Mouse (Mus musculus) CH12.LX (cell line): Measurements from ENCODE around the gene Srms. TPM values are rescaled to one million over a fixed set of nuclear protein-coding genes. Genes with fewer than 3 reads are reported as not detected.

Experiments used
- DNase-seq: peaks from one replicate; pipeline ENCODE4 v3.0.0-alpha.2; 2013; ENCODE audit errors: extremely low read depth
- H3K27ac ChIP-seq: 2 replicates; pipeline ENCODE4 v1.5.1; 2012; ENCODE audit warnings: low read depth, mild to moderate bottlenecking, control low read depth, moderate library complexity; ENCODE audit not compliant: insufficient read depth
- H3K27me3 ChIP-seq: replicated peaks from 2 replicates; pipeline ENCODE3; 2012; ENCODE audit warnings: inconsistent platforms
- H3K36me3 ChIP-seq, 2 experiments: replicated peaks in 1 of 2; 2 replicates each; pipeline versions ENCODE3 to v1.6.1; 2012; ENCODE audit warnings: inconsistent platforms in 1 of 2, low read length in 1 of 2, mild to moderate bottlenecking in 1 of 2, mixed read lengths in 1 of 2, moderate library complexity in 1 of 2; ENCODE audit not compliant: control insufficient read depth in 1 of 2, insufficient read depth in 1 of 2
- H3K4me1 ChIP-seq, 2 experiments: 2 replicates each; pipeline ENCODE4 v1.6.1; 2012; ENCODE audit warnings: inconsistent platforms in 1 of 2, moderate library complexity in 1 of 2; ENCODE audit not compliant: insufficient read depth in 2 of 2, control insufficient read depth in 1 of 2
- H3K4me2 ChIP-seq: 2 replicates; pipeline ENCODE4 v1.6.1; 2012; ENCODE audit warnings: low read depth, mild to moderate bottlenecking, control low read depth; ENCODE audit not compliant: poor library complexity, insufficient read depth, severe bottlenecking
- H3K4me3 ChIP-seq, 3 experiments: fragments of 150-350 bp in 1 of 3; sonication (generic) in 1 of 3; replicated peaks in 1 of 3; 2 replicates each; pipeline versions ENCODE3 to v1.5.1; 2011 to 2012; ENCODE audit warnings: low read depth in 2 of 3, low read length in 2 of 3, mild to moderate bottlenecking in 2 of 3, moderate library complexity in 2 of 3, control low read depth in 1 of 3, improper control_type of control experiment in 1 of 3, inconsistent platforms in 1 of 3, mixed read lengths in 1 of 3; ENCODE audit not compliant: poor library complexity in 1 of 3
- H3K79me2 ChIP-seq: replicated peaks from 2 replicates; pipeline ENCODE4 v1.6.1; 2012; ENCODE audit warnings: mild to moderate bottlenecking, moderate library complexity; ENCODE audit not compliant: control insufficient read depth, poor library complexity, insufficient read depth, severe bottlenecking; ENCODE audit errors: extremely low read depth
- H3K9ac ChIP-seq: 2 replicates; pipeline ENCODE4 v1.6.1; 2012; ENCODE audit warnings: low read depth, mild to moderate bottlenecking, control low read depth, moderate library complexity; ENCODE audit not compliant: insufficient read depth
- H3K9me3 ChIP-seq: replicated peaks from 2 replicates; pipeline ENCODE3; 2012; ENCODE audit warnings: low read length, inconsistent platforms, mixed read lengths
- BHLHE40 ChIP-seq: IDR thresholded peaks from 2 replicates; pipeline ENCODE4 v1.6.1; 2011; ENCODE audit warnings: mild to moderate bottlenecking, low read depth, low read length, improper control_type of control experiment
- CHD2 ChIP-seq: IDR thresholded peaks from 2 replicates; pipeline ENCODE4 v1.6.1; 2011; ENCODE audit warnings: low read length, improper control_type of control experiment
- E2F4 ChIP-seq: IDR thresholded peaks from 2 replicates; pipeline ENCODE4 v1.6.1; 2011; ENCODE audit warnings: low read depth, low read length, improper control_type of control experiment; ENCODE audit not compliant: insufficient replicate concordance
- EP300 ChIP-seq: IDR thresholded peaks from 2 replicates; pipeline ENCODE4 v1.6.1; 2011; ENCODE audit warnings: low read length, improper control_type of control experiment
- HCFC1 ChIP-seq: IDR thresholded peaks from 2 replicates; pipeline ENCODE4 v1.6.1; 2012; ENCODE audit warnings: low read depth, mild to moderate bottlenecking, inconsistent platforms, low read length, improper control_type of control experiment
- IRF4 ChIP-seq: IDR thresholded peaks from 2 replicates; pipeline ENCODE4 v1.6.1; 2014; ENCODE audit warnings: low read depth, mild to moderate bottlenecking, inconsistent platforms, low read length, improper control_type of control experiment
- MEF2A ChIP-seq: IDR thresholded peaks from 2 replicates; pipeline ENCODE4 v1.6.1; 2014; ENCODE audit warnings: low read depth, mild to moderate bottlenecking, inconsistent platforms, low read length, improper control_type of control experiment, borderline replicate concordance
- MYC ChIP-seq: IDR thresholded peaks from 2 replicates; pipeline ENCODE4 v1.6.1; 2011; ENCODE audit warnings: low read depth, mild to moderate bottlenecking, improper control_type of control experiment, low read length
- NELFE ChIP-seq: IDR thresholded peaks from 2 replicates; pipeline ENCODE4 v1.6.1; 2011; ENCODE audit warnings: low read depth, low read length, improper control_type of control experiment
- POLR2AphosphoS2 ChIP-seq: IDR thresholded peaks from 2 replicates; pipeline ENCODE4 v1.6.1; 2011; ENCODE audit warnings: low read depth, low read length, improper control_type of control experiment
- RCOR1 ChIP-seq: conservative IDR thresholded peaks from 2 replicates; pipeline ENCODE4 v1.6.1; 2012; ENCODE audit warnings: low read depth, mild to moderate bottlenecking, inconsistent platforms, low read length, improper control_type of control experiment
- SIN3A ChIP-seq: IDR thresholded peaks from 2 replicates; pipeline ENCODE4 v1.6.1; 2012; ENCODE audit warnings: low read length, improper control_type of control experiment, inconsistent platforms
- SMC3 ChIP-seq: IDR thresholded peaks from 2 replicates; pipeline ENCODE4 v1.6.1; 2011; ENCODE audit warnings: low read depth, low read length, improper control_type of control experiment
- USF1 ChIP-seq: IDR thresholded peaks from 2 replicates; pipeline ENCODE4 v1.6.1; 2014; ENCODE audit warnings: low read depth, mild to moderate bottlenecking, inconsistent platforms, low read length, improper control_type of control experiment
- ZKSCAN1 ChIP-seq: IDR thresholded peaks from 2 replicates; pipeline ENCODE4 v1.6.1; 2012; ENCODE audit warnings: low read depth, inconsistent platforms, low read length, improper control_type of control experiment, borderline replicate concordance
- ZMIZ1 ChIP-seq: IDR thresholded peaks from 2 replicates; pipeline ENCODE4 v1.6.1; 2012; ENCODE audit warnings: low read depth, mild to moderate bottlenecking, inconsistent platforms, low read length, improper control_type of control experiment
- dilution Hi-C: fragments of 300-500 bp; cut with MboI; formaldehyde crosslinking; loops from 2 replicates; pipeline ENCODE4 v1.14.3; 2020; ENCODE audit warnings: low sequenced_read_pairs; ENCODE audit not compliant: extremely low pct_unique_long_range_greater_than_20kb, extremely low pct_ligation_motif_present
- in situ Hi-C: fragments of 300-500 bp; cut with MboI; formaldehyde crosslinking; loops from 3 replicates; pipeline ENCODE4 v1.14.3; 2019; ENCODE audit warnings: low sequenced_read_pairs, low pct_ligation_motif_present, low pct_unique_long_range_greater_than_20kb, mixed read lengths
- polyA plus RNA-seq: library from polyadenylated mRNA; unstranded; fragments of >175 nt; gene quantifications from 2 replicates; pipeline ENCODE4 v1.2.1, GENCODE M21; 2012; ENCODE audit warnings: low read depth; ENCODE audit not compliant: insufficient read length
- total RNA-seq, 2 experiments: library from RNA; depleted of rRNA; stranded (reverse); fragments of 300-350 nt in 1 of 2; fragments of >200 nt in 1 of 2; gene quantifications; 2 replicates each; pipeline ENCODE4 v1.2.3; 2012 to 2014

Gene Srms
- total and polyA plus RNA-seq, 3 experiments, result 0.08 to 0.41 (median 0.13) TPM

DNA sequence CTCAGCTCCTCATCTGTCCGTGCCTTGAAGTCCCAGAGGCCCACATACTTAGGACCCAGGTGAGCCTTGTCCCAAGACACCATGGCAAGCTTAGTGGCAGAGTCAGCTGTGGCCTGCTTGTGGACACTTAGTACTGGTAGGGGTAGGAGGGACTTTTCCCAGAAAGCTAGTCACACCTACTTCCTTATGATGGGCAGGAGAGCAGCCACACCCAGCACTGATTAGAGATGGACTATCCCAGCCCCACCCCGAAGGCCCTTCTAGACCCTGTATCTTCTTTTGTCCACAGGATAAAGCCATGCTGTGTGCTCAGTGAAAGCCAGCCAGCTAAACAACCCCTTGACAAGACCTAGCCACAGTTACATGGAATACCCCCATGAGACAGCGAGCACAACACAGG, 10.6 kb downstream of the Srms start, which contains the start of gene Ptk6:
Ptk6 (minus strand) TSS at position 368 of the 400 bp plus-strand sequence.
- no peak for DNase-seq
- Histone ChIP-seq H3K9me3 (no peaks in the 10 kb centered on the region), H3K27ac (no peak within 1 kb of the TSS), H3K4me3 (no peak within 1 kb of the TSS), H3K9ac (no peak within 1 kb of the TSS), H3K27me3 (no peaks in the 10 kb centered on the region), H3K79me2 (no peaks in the 10 kb centered on the region), H3K36me3 (no peaks in the 10 kb centered on the region), H3K4me2 (no peak within 1 kb of the TSS), H3K4me1 (peaks cover 8 to 9% of the 10 kb centered on the region in 2 experiments; a peak in 3 of 4 replicates)
- TF ChIP-seq ZMIZ1, result no peak
- dilution Hi-C loops, result no loop called here
- in situ Hi-C loops, result no loop called here

DNA sequence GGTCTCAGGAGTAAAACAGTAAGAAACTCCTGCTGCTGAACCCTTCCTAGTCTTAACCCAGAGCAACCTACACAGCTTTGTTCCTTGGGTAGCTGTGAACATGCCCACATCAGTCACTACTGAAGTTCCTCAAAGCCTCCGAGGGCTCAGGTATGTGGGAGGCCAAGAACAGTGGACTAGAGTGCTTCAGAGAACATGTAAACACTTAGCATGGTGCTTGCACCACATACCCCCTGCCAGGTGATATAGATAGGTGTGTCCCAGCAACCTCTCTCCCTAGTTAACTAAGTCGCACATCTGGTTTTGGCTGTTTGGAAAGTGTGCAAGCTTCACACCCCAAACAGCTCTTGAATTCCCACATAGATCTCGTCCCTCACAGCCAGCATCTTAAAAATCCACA, 11.4 kb downstream of the Srms start:
- no peak overlapping the region for H3K27ac ChIP-seq
- H3K9me3 ChIP-seq, result no peaks in the 10 kb centered on the region
- dilution Hi-C loops, result no loop called here
- no peaks in the 10 kb centered on the region for H3K27me3 ChIP-seq
- H3K4me2 ChIP-seq, result no peak overlapping the region
- in situ Hi-C loops, result no loop called here
- no peak overlapping the region for H3K9ac ChIP-seq
- H3K4me1 ChIP-seq, result peaks cover 8 to 9% of the 10 kb centered on the region in 2 experiments; a peak in 3 of 4 replicates
- TF ChIP-seq EP300 (no peak), USF1 (no peak), SIN3A (no peak), RCOR1 (no peak), MYC (no peak), ZKSCAN1 (no peak)
- H3K79me2 ChIP-seq, result no peaks in the 10 kb centered on the region
- no peak for DNase-seq
- no peak overlapping the region for H3K4me3 ChIP-seq
- no peaks in the 10 kb centered on the region for H3K36me3 ChIP-seq

DNA sequence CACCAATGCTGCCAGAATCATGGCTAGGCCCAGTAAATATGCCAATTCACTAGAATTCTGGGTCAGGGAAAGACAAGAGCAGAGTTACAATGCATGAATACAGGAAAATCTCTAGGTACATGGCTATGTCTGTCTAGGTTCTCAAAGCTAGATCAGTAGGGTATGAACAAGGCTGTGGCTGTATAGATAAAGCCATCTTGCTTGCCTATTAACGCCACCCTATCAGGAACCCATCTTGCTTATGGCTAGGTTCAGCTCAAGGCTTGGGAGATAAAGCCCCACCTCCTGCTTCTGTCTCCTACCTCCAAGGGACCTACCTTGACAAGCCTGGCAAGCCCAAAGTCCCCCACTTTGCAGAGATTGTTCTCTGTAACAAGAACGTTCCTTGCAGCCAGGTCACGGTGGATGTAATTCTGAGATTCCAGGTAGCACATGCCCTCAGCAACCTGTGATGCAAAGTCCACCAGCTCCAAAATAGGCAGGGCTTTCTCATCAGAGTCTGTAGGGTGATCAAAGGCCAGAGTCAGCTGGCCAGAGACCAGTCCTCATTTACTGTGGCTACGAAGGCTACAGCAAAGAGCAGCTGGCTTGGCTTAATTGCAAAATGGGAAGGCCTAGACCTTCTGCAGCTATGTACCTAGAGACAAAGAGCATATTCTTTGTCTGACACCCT, 16.2 kb downstream of the Srms start:
- TF ChIP-seq BHLHE40, result no peak
- TF ChIP-seq E2F4, result no peak
- TF ChIP-seq SMC3, result no peak
- TF ChIP-seq EP300, result no peak
- TF ChIP-seq POLR2AphosphoS2, result no peak
- TF ChIP-seq USF1, result no peak
- no peak for TF ChIP-seq CHD2
- TF ChIP-seq ZKSCAN1, result no peak
- no peak for TF ChIP-seq HCFC1
- no peak for TF ChIP-seq IRF4
- no peak for TF ChIP-seq MEF2A
- no peak for TF ChIP-seq NELFE
- no peak overlapping the region for H3K9ac ChIP-seq
- dilution Hi-C loops, result no loop called here
- no peak overlapping the region for H3K4me2 ChIP-seq
- H3K4me3 ChIP-seq, result no peak overlapping the region
- H3K27ac ChIP-seq, result no peak overlapping the region
- DNase-seq, result no peak
- no peaks in the 10 kb centered on the region for H3K27me3 ChIP-seq
- no peaks in the 10 kb centered on the region for H3K36me3 ChIP-seq
- in situ Hi-C loops, result loop anchor here (5.0 to 25.0 kb wide), 2 partner anchors 36 to 291 kb away; partner anchors contain the start of genes Abhd16b and Tpd52l2
- no peaks in the 10 kb centered on the region for H3K79me2 ChIP-seq
- H3K4me1 ChIP-seq, result peaks cover 15 to 36% of the 10 kb centered on the region in 2 experiments
- H3K9me3 ChIP-seq, result no peaks in the 10 kb centered on the region
